Mouse (Mus musculus) liver, embryonic 14.5 days (tissue): ENCODE measurements around the gene Cd200r1. TPM values are rescaled to one million over a fixed set of nuclear protein-coding genes. Genes with fewer than 3 reads are reported as not detected.

Source experiments
- ATAC-seq: fragments of 200-750 bp; cut with Nextera tagmentation; 2 replicates; pipeline ENCODE4 v1.8.0; 2017; ENCODE audit warnings: moderate number of reproducible peaks, mild to moderate bottlenecking, moderate library complexity; ENCODE audit not compliant: insufficient read depth
- DNase-seq, 3 experiments: peaks; one replicate each; pipeline ENCODE4 v3.0.0-alpha.2; 2012 to 2013; ENCODE audit warnings: low read depth in 3 of 3, low spot score in 3 of 3
- H3K27ac ChIP-seq: fragments of 300-500 bp; sonication (generic); 2 replicates; pipeline ENCODE4 v1.5.1; 2014; ENCODE audit warnings: moderate library complexity, mild to moderate bottlenecking, control low read depth, inconsistent platforms
- H3K27me3 ChIP-seq: fragments of 300-500 bp; sonication (generic); 2 replicates; pipeline ENCODE4 v1.6.1; 2014; ENCODE audit warnings: mild to moderate bottlenecking, low read length, moderate library complexity; ENCODE audit not compliant: control insufficient read depth, insufficient read depth
- H3K36me3 ChIP-seq: fragments of 300-500 bp; sonication (generic); replicated peaks from 2 replicates; pipeline ENCODE4 v1.6.1; 2014; ENCODE audit warnings: low read depth; ENCODE audit not compliant: control insufficient read depth, insufficient read depth
- H3K4me1 ChIP-seq, 2 experiments: fragments of 200-500 bp in 1 of 2; fragments of 300-500 bp in 1 of 2; sonication (generic) in 1 of 2; replicated peaks; 2 replicates each; pipeline ENCODE4 v1.6.1; 2012 to 2014; ENCODE audit warnings: antibody characterized with exemption in 1 of 2, inconsistent platforms in 1 of 2, low read length in 1 of 2; ENCODE audit not compliant: control insufficient read depth in 2 of 2, insufficient read depth in 2 of 2
- H3K4me2 ChIP-seq: fragments of 300-500 bp; sonication (generic); 2 replicates; pipeline ENCODE4 v1.6.1; 2014; ENCODE audit warnings: low read depth, mild to moderate bottlenecking, control low read depth, moderate library complexity
- H3K4me3 ChIP-seq, 2 experiments: fragments of 200-500 bp in 1 of 2; fragments of 300-500 bp in 1 of 2; sonication (generic) in 1 of 2; 2 replicates each; pipeline ENCODE4 v1.5.1; 2012 to 2014; ENCODE audit warnings: low read depth in 2 of 2, low read length in 2 of 2, mild to moderate bottlenecking in 2 of 2, control low read depth in 1 of 2, inconsistent platforms in 1 of 2, moderate library complexity in 1 of 2; ENCODE audit not compliant: insufficient read depth in 1 of 2
- H3K9ac ChIP-seq: fragments of 300-500 bp; sonication (generic); replicated peaks from 2 replicates; pipeline ENCODE4 v1.6.1; 2014; ENCODE audit warnings: mild to moderate bottlenecking, control low read depth, moderate library complexity
- H3K9me3 ChIP-seq: fragments of 300-500 bp; sonication (generic); 2 replicates; pipeline ENCODE4 v1.6.1; 2016; ENCODE audit warnings: low read length, mixed read lengths; ENCODE audit not compliant: control insufficient read depth
- CTCF ChIP-seq: IDR thresholded peaks from 2 replicates; pipeline ENCODE4 v1.5.1; 2016; ENCODE audit warnings: antibody characterized with exemption, low read depth, control low read depth
- EP300 ChIP-seq: IDR thresholded peaks from 2 replicates; pipeline ENCODE4 v1.6.1; 2016; ENCODE audit warnings: antibody characterized with exemption, low read depth
- WGBS: fragments of 180-500 bp; shearing (Covaris S2); extraction: QIAGEN DNeasy Blood & Tissue Kit; methylation state at CpG from one replicate; pipeline ENCODE4 v1.1.7; 2014; ENCODE audit not compliant: insufficient replicate concordance; 5-methylcytosine and 5-hydroxymethylcytosine counted together
- polyA plus RNA-seq, 2 experiments: library from polyadenylated mRNA; depleted of rRNA in 1 of 2; stranded (reverse) in 1 of 2; unstranded in 1 of 2; fragments of >200 nt; fragmentation: Nextera tagmentation in 1 of 2; extraction: Ambion mirVana in 1 of 2; gene quantifications; 2 replicates each; pipeline versions ENCODE4 v1.2.1 to v1.2.3; 2012 to 2014

The Cd200r1 gene
- polyA plus RNA-seq, 2 experiments, result 2.1 to 3.4 TPM

DNA sequence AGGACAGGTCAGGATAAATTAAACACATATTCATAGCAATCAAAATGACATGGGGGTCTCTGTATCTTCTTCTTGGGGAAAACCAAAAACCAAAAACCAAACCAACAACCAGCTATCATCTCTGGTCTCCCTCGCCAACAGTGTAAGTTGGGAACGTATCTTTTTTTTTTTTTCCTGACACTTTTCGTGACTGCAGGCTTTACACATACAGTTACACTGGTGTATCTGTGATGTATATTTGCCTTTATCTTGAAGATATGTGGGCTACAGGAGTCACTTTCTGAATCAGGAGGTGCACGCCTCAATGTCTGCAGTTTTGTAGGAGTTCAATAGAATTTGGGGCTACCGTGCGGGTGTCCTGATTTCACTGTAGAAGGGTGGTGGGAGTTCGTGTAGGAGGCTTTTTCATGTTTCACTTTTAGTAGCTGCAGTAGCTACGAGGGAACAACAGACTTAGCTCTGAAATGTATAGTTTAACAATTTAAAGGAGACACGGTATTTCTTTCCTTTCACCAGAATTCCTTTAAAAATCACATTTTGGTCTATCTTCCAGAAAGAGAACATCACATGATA, 870 bp downstream of the Cd200r1 start:
- 20% methylated on average over 9 of the region's 9 CpGs for WGBS

DNA sequence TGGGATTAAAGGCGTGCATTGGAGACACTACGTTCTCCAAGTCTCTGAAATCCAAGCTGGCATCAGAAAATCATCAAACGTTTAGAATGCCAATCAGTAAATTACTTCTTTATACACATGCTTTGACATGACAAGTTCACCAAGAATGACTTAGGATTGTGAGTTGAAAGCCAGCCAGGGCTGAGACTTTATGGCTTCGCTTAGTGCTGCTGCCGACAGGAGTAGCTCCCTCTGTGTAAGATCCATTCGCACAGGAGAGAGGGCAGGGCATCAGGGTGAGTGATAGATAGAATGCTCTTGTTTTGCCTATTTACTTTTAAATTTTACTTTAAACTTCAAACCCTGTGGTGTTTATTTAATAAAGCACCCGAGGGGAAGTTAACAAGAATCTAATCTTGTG, 2.0 kb downstream of the Cd200r1 start:
- ATAC-seq, result no peak
- no peaks in the 10 kb centered on the region for H3K36me3 ChIP-seq
- H3K4me2 ChIP-seq, result no peak overlapping the region
- no peaks in the 10 kb centered on the region for H3K9me3 ChIP-seq
- TF ChIP-seq CTCF (no peak), EP300 (no peak)
- WGBS, result 65% methylated on average over 7 of the region's 7 CpGs
- H3K9ac ChIP-seq, result no peak overlapping the region
- no peak for DNase-seq
- H3K4me3 ChIP-seq, result no peak overlapping the region
- H3K27me3 ChIP-seq, result no peaks in the 10 kb centered on the region
- H3K4me1 ChIP-seq, result peaks cover 0 to 8% of the 10 kb centered on the region in 2 experiments; a peak in 3 of 4 replicates
- H3K27ac ChIP-seq, result no peak overlapping the region

More for the DNA sequence above, 870 bp downstream of the Cd200r1 start:
- Histone ChIP-seq H3K27me3 (no peaks in the 10 kb centered on the region), H3K4me3 (peak overlapping the region; percentile 53 to 62), H3K4me1 (peaks cover 0 to 8% of the 10 kb centered on the region in 2 experiments; a peak in 3 of 4 replicates), H3K27ac (no peak overlapping the region), H3K36me3 (no peaks in the 10 kb centered on the region), H3K9ac (peak overlapping the region; percentile 51; the same call in 1 of the 2 replicates), H3K9me3 (no peaks in the 10 kb centered on the region), H3K4me2 (peak overlapping the region; percentile 74)
- TF ChIP-seq EP300 (no peak), CTCF (no peak)
- ATAC-seq (no peak), DNase-seq (no peak)

DNA sequence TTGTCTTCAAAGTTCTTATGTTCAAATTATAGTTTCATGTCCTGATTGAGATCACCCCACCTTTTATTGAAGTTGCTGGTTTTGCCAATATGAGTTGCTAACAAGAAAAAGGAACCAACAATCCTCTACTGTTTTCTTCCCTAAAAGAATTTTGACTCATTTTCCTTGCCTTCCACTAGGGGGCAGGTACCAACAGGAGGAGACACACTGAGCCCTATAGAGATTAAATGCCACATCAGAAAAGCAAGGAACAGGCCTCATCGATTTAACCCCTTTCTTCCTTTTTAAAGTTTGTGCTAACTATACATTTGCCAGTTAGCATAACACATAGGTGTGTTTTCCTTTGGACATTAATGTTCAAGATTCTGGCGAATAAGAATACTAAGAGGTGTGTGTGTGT, 2.4 kb downstream of the Cd200r1 start:
- DNase-seq (no peak), ATAC-seq (0 out of 2 replicates have a peak, but pooled peaks have one; percentile 32)
- TF ChIP-seq CTCF (peak; percentile 67), EP300 (no peak)
- peaks cover 0 to 9% of the 10 kb centered on the region in 2 experiments; a peak in 3 of 4 replicates for H3K4me1 ChIP-seq
- no peak overlapping the region for H3K27ac ChIP-seq
- H3K4me2 ChIP-seq, result no peak overlapping the region
- H3K9me3 ChIP-seq, result no peaks in the 10 kb centered on the region
- 27% methylated on average over 2 of the region's 2 CpGs for WGBS
- H3K27me3 ChIP-seq, result no peaks in the 10 kb centered on the region
- no peak overlapping the region for H3K4me3 ChIP-seq
- no peaks in the 10 kb centered on the region for H3K36me3 ChIP-seq
- no peak overlapping the region for H3K9ac ChIP-seq

DNA sequence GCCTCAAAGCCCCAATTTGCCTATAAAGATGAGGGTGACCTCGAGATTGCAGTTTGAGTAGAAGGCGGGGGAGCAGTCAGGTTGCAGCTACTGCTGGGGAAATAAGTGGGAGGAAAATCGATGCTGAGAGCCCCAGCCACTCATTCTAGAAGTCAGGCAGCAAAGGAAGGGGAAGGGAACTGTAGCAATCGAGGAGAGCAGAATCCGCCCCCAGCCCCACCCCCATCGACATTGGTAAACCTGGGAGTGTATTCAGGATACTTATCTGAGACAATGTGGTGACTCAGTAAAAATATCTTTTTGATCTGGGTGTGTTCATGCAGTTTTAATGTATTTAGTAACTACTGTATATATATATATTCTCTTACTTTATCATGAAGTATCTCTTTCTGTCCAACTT, 7.0 kb downstream of the Cd200r1 start:
- DNase-seq, result no peak
- no peak for TF ChIP-seq CTCF
- TF ChIP-seq EP300, result no peak
- Histone ChIP-seq H3K4me1 (peaks cover 0 to 2% of the 10 kb centered on the region in 2 experiments; a peak in 2 of 4 replicates), H3K9me3 (no peaks in the 10 kb centered on the region), H3K4me3 (no peak overlapping the region), H3K4me2 (no peak overlapping the region), H3K27me3 (no peaks in the 10 kb centered on the region), H3K36me3 (no peaks in the 10 kb centered on the region), H3K9ac (no peak overlapping the region), H3K27ac (no peak overlapping the region)
- ATAC-seq, result no peak
- WGBS, result 29% methylated on average over 6 of the region's 6 CpGs

DNA sequence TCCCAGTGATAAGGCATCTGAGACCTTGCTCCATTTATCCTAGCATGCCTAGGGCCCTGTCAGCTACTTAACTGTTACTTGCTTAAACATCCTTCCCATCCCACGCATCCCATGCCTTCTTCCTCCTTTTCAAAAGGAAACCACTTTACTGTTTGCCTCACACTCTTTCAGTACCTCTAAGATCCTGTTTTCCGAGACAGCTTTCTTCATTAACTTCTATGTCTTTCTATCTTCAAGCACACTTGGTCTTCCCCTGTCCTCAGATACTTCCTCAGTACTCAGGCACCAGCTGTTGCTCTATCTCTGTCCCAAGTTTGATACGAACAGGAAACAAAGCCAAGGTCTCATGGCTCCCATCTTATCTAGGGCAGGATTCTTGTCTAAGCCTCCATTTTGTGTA, 8.1 kb downstream of the Cd200r1 start:
- H3K9me3 ChIP-seq, result no peaks in the 10 kb centered on the region
- H3K27me3 ChIP-seq, result no peaks in the 10 kb centered on the region
- H3K36me3 ChIP-seq, result no peaks in the 10 kb centered on the region
- H3K9ac ChIP-seq, result no peak overlapping the region
- ATAC-seq, result no peak
- TF ChIP-seq CTCF (no peak), EP300 (no peak)
- no peak overlapping the region for H3K27ac ChIP-seq
- WGBS, result 28% methylated on average over 3 of the region's 3 CpGs
- H3K4me3 ChIP-seq, result no peak overlapping the region
- H3K4me2 ChIP-seq, result no peak overlapping the region
- DNase-seq, result no peak
- H3K4me1 ChIP-seq, result peaks cover 0 to 2% of the 10 kb centered on the region in 2 experiments; a peak in 2 of 4 replicates
